Mouse (Mus musculus) MN1 (cell line): ENCODE measurements at regions not wholly inside any gene's neighbourhood (a gene's known extent, or its start where the extent isn't known, plus 50 kb on each side); places are given as distances from the start of the nearest gene placed in this dataset.

Experiments
- DNase-seq: peaks from one replicate; pipeline ENCODE4 v3.0.0-alpha.2; 2016; ENCODE audit warnings: low spot score

DNA sequence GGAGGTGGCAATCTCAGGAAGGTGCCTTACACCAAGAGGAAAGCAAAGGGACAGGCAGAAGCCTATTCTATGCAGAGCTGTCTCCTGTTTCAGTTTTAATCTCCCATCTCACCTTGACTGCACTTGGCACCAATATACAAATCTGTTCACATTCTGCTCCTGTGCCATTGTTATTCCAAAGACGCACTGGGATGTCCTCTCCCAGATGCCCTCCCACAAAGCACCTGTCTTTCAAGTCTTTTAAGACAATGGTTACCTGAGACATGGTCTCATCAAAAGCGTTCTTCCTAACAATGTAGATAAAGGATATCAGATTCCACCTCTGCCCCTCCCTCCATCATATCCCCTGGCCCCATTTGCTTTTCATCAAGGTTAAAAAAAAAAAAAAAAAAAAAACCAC, 64.2 kb upstream of the Aldh1a3 start:
- DNase-seq, result no peak

DNA sequence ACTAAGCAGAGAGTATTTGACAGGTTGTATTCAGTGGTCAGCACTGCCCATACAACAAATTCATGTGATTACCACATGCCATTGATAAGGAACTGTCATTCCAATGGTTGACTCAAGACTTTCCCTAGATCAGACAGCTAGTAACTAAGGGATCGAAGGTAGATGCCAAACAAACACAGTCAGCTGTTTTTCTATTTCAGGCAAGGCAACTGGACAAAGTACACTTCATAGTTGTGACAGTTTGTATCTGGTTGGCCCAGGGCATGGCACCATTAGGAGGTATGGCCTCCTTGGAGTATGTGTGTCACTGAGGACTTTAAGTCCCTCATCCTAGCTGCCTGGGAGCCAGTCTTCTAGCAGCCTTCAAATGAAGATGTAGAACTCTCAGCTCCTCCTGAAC, 62.8 kb upstream of the Aldh1a3 start:
- DNase-seq, result no peak

DNA sequence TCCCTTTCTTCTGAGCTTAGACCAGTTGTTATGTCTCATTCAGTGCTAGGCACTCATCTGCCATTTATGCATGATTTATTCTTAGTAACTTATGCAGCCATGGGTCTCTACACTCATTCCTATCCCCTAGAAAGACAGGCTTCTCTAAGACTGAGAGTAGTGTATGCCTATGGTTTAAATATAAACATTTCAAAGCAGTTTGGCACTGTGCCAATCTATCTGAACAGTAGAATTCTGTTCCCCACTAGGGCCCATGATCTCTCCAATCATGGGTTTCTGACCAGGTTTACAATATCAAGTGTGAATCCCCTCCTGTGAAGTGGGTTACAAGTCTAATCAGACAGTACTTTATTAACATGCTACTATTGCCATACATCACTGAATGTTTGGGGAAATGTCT, 60.4 kb upstream of the Aldh1a3 start:
- no peak for DNase-seq

DNA sequence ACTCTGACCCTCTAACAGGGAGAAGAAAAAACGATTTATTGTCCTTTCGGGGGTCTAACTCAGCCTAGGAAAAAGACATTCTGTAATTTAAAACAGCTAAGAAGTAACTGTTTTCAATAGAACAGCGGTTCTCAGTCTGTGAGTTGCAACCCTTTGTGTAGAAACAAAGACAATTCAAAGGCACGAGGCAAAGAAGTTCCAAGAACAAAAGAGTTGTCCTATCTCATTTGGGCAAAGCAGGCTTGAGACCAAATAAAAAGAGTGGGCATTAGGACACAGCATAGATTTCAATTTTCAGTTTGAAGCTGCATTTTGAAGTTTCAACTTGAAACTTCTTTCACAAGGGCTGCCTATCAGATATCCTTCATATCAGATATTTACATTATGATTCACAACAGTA, 53.1 kb upstream of the Aldh1a3 start:
- no peak for DNase-seq

DNA sequence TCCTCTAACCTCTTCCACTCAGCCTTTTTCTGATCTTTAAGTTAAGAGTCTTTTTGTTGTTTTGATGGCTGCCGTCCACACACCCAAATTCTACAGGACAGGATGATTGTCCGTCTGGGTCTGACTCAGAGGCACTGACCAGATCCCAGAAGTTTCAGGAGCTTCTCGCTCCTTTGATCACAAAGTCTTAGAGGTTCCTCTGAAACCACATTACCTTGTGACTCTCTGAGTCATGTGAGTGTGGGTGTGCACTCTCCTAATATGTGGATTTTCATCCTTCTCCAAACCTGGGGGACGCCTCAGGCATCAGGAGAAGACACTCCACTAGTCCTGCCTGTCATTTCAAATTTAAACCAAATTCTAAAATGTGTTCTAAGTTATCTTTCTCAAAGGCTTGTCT, 52.0 kb upstream of the Aldh1a3 start:
- DNase-seq, result no peak

DNA sequence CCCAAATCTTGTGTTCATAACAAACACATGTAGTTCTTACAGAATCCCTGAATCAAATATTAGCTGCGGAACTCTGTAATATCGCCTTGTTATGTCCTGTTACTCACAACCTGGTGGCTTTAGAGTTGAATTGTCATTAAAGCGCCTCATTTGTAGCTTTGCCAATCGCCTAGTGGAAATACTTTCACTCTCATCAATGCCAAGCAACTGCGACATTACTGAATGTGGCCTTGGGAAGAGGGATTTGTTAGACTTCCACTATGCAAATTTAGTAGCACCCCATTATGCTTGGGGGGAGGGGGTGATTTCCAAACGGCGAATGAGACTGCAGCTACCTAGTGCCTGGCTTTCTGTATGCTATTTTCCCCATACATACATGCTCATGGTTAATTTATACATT, 50.8 kb upstream of the Aldh1a3 start:
- no peak for DNase-seq

DNA sequence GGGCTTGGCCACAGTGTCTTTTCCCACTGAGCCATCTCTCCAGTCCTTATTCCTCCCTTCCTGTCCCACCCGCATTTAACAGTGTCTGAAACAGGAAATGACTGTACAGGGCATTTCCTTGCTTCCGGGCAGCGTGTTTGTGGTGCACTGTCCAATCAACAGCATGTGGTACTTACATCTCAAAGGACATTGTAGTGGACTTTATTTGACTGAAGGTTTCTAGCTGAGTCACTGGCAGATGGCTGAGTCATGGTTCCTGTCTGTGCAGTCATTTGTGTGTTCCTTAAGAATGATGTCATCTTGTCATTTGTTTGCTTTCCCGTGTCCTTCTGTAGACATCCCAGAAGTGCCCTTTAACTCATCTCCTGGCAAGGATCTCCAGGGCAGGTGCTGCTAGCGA, 50.2 kb upstream of the Aldh1a3 start:
- peak; percentile 53 for DNase-seq
